Mouse (Mus musculus): ENCODE results near the gene Prpf19. TPM values are rescaled to one million over a fixed set of nuclear protein-coding genes. Genes with fewer than 3 reads are reported as not detected.

Prpf19 gene
- polyA plus RNA-seq, 1 experiment: 222 TPM

DNA sequence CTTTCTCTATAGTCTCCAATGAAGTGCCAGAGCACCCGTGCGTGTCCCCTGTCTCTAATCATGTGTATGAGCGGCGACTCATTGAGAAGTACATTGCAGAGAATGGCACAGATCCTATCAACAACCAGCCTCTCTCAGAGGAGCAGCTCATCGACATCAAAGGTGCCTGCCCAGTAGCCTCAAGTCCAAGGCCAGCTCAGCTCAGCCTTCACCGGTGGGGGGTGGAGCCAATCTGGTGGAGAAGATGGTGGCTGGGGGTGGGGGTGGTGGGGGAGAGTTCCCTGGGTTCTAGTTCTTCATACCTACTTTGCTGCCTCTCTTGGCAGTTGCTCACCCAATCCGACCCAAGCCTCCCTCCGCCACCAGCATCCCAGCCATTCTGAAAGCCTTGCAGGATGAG lies 2.5 kb downstream of the Prpf19 start:
- H3K4me3 ChIP-seq: no peak overlapping the region
- H3K79me2 ChIP-seq (ENCODE audit: control insufficient read depth, insufficient read depth): peaks cover 35% of the 10 kb centered on the region
- H3K27me3 ChIP-seq (ENCODE audit: control insufficient read depth, insufficient read depth, insufficient read length): no peaks in the 10 kb centered on the region
- TF ChIP-seq E2F4 (IDR thresholded peaks at IDR 0.05; ENCODE audit: insufficient read depth): no peak
- TF ChIP-seq CEBPB (IDR thresholded peaks at IDR 0.05; ENCODE audit: insufficient read depth, poor library complexity, severe bottlenecking): no peak
- no peak for TF ChIP-seq POLR2AphosphoS2 (IDR thresholded peaks at IDR 0.05; ENCODE audit: insufficient read length, low read depth)
- TF ChIP-seq USF1 (IDR thresholded peaks at IDR 0.05; ENCODE audit: low read depth): no peak
- no peak for TF ChIP-seq SRF (IDR thresholded peaks at IDR 0.05; ENCODE audit: control insufficient read depth, insufficient read length, low read depth)
- TF ChIP-seq TCF12 (IDR thresholded peaks at IDR 0.05; ENCODE audit: insufficient read depth, poor library complexity, severe bottlenecking): no peak
- no peak for TF ChIP-seq POLR2A (IDR thresholded peaks at IDR 0.05; ENCODE audit: insufficient read length, low read depth)
- TF ChIP-seq MYOD1 (IDR thresholded peaks at IDR 0.05; ENCODE audit: control insufficient read depth in 1 of 3, insufficient read length in 2 of 3, low read depth in 2 of 3): no peak
- TF ChIP-seq MYOG (IDR thresholded peaks at IDR 0.05; ENCODE audit: control insufficient read depth in 1 of 3, insufficient read depth in 1 of 3, insufficient read length in 2 of 3, low read depth in 2 of 3): no peak
- TF ChIP-seq MAX (IDR thresholded peaks at IDR 0.05; ENCODE audit: low read depth): no peak
- no peak for TF ChIP-seq TCF3 (IDR thresholded peaks at IDR 0.05; ENCODE audit: insufficient read length, low read depth)
- no peak for TF ChIP-seq REST (IDR thresholded peaks at IDR 0.05; ENCODE audit: insufficient read depth, insufficient read length)
- no peak overlapping the region for H3ac ChIP-seq (ENCODE audit: control insufficient read depth, insufficient read length)
- H3K36me3 ChIP-seq (ENCODE audit: control insufficient read depth, insufficient read depth): peaks cover 42% of the 10 kb centered on the region
- peak overlapping the region; percentile 98 for H3K4me2 ChIP-seq (ENCODE audit: low read depth)

DNA sequence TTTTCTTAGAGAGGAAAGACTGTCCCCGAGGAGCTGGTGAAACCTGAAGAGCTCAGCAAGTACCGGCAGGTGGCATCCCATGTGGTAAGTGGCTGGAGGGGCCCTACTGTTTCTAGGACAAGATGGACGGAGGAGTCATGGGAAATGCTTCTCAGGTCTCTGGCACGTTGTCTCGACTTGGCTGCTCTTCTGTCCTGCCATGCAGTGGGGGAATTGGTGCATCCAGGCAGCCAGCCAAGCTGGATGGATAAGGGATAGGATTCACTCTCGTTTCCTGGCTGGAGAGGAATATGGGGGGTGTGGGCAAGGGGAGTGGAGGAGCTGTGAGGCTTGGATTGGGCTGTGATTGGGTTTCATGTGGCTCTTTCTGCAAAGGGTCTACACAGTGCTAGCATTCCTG lies 5.3 kb downstream of the Prpf19 start:
- no peak overlapping the region for H3K4me2 ChIP-seq (ENCODE audit: low read depth)
- TF ChIP-seq SRF (IDR thresholded peaks at IDR 0.05; ENCODE audit: control insufficient read depth, insufficient read length, low read depth) (no peak), TCF3 (IDR thresholded peaks at IDR 0.05; ENCODE audit: insufficient read length, low read depth) (no peak), TCF12 (IDR thresholded peaks at IDR 0.05; ENCODE audit: insufficient read depth, poor library complexity, severe bottlenecking) (no peak), MAX (IDR thresholded peaks at IDR 0.05; ENCODE audit: low read depth) (no peak), MYOD1 (IDR thresholded peaks at IDR 0.05; ENCODE audit: control insufficient read depth in 1 of 3, insufficient read length in 2 of 3, low read depth in 2 of 3) (no peak), REST (IDR thresholded peaks at IDR 0.05; ENCODE audit: insufficient read depth, insufficient read length) (no peak), USF1 (IDR thresholded peaks at IDR 0.05; ENCODE audit: low read depth) (no peak), CEBPB (IDR thresholded peaks at IDR 0.05; ENCODE audit: insufficient read depth, poor library complexity, severe bottlenecking) (no peak), POLR2AphosphoS2 (IDR thresholded peaks at IDR 0.05; ENCODE audit: insufficient read length, low read depth) (no peak), E2F4 (IDR thresholded peaks at IDR 0.05; ENCODE audit: insufficient read depth) (no peak), MYOG (IDR thresholded peaks at IDR 0.05; ENCODE audit: control insufficient read depth in 1 of 3, insufficient read depth in 1 of 3, insufficient read length in 2 of 3, low read depth in 2 of 3) (no peak), POLR2A (IDR thresholded peaks at IDR 0.05; ENCODE audit: insufficient read length, low read depth) (no peak)
- peaks cover 34% of the 10 kb centered on the region for H3K79me2 ChIP-seq (ENCODE audit: control insufficient read depth, insufficient read depth)
- peaks cover 61% of the 10 kb centered on the region for H3K36me3 ChIP-seq (ENCODE audit: control insufficient read depth, insufficient read depth)
- H3K27me3 ChIP-seq (ENCODE audit: control insufficient read depth, insufficient read depth, insufficient read length): no peaks in the 10 kb centered on the region
- H3K4me3 ChIP-seq: no peak overlapping the region
- no peak overlapping the region for H3ac ChIP-seq (ENCODE audit: control insufficient read depth, insufficient read length)

DNA sequence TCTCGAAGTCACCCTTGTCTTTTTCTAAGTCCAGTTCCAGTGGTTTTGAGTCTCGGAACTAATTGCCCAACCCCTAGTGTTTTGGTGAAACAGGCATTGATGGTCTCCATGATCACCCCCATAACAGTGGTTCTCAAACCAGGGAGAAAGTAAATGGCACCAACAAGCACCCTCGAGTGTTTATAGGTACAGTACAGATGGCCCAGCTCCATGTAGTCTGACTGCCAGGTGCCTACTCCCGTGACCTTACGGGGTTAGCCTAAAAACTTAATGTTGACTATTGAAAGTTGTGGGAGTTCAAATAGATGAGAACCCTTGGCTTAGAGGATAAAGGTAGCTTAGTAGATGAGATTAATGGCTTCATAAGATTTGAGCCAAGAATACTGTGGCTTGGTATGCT lies 6.0 kb downstream of the Prpf19 start:
- peaks cover 27% of the 10 kb centered on the region for H3K79me2 ChIP-seq (ENCODE audit: control insufficient read depth, insufficient read depth)
- no peak overlapping the region for H3K4me2 ChIP-seq (ENCODE audit: low read depth)
- H3K27me3 ChIP-seq (ENCODE audit: control insufficient read depth, insufficient read depth, insufficient read length): no peaks in the 10 kb centered on the region
- H3ac ChIP-seq (ENCODE audit: control insufficient read depth, insufficient read length): no peak overlapping the region
- peaks cover 61% of the 10 kb centered on the region for H3K36me3 ChIP-seq (ENCODE audit: control insufficient read depth, insufficient read depth)
- no peak for TF ChIP-seq CEBPB (IDR thresholded peaks at IDR 0.05; ENCODE audit: insufficient read depth, poor library complexity, severe bottlenecking)
- TF ChIP-seq MYOG (IDR thresholded peaks at IDR 0.05; ENCODE audit: control insufficient read depth in 1 of 3, insufficient read depth in 1 of 3, insufficient read length in 2 of 3, low read depth in 2 of 3): no peak
- no peak for TF ChIP-seq TCF12 (IDR thresholded peaks at IDR 0.05; ENCODE audit: insufficient read depth, poor library complexity, severe bottlenecking)
- no peak for TF ChIP-seq TCF3 (IDR thresholded peaks at IDR 0.05; ENCODE audit: insufficient read length, low read depth)
- no peak for TF ChIP-seq SRF (IDR thresholded peaks at IDR 0.05; ENCODE audit: control insufficient read depth, insufficient read length, low read depth)
- no peak overlapping the region for H3K4me3 ChIP-seq

DNA sequence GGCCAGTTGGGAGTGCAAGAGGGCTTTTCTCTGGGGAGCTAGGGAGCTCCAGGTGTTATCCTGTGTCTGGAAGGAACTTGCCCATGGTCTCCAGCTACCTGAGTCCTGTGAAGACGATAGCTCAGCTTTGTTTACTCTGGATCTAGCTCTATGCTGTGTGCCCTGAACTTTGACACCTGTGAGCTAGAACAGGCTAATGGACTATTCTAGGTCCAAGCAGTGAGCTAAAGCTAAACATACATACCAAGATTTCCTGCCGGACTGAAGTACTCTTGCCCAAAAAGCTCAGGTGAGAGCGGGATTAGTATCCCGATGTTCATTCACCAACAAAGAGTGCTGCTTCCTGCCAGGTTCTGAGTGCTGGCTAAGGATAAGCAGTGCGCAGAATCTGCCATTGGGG lies 9.5 kb downstream of the Prpf19 start:
- no peak overlapping the region for H3ac ChIP-seq (ENCODE audit: control insufficient read depth, insufficient read length)
- H3K4me3 ChIP-seq: no peak overlapping the region
- TF ChIP-seq TCF3 (IDR thresholded peaks at IDR 0.05; ENCODE audit: insufficient read length, low read depth): no peak
- TF ChIP-seq USF1 (IDR thresholded peaks at IDR 0.05; ENCODE audit: low read depth): no peak
- no peak for TF ChIP-seq POLR2AphosphoS2 (IDR thresholded peaks at IDR 0.05; ENCODE audit: insufficient read length, low read depth)
- no peak for TF ChIP-seq CEBPB (IDR thresholded peaks at IDR 0.05; ENCODE audit: insufficient read depth, poor library complexity, severe bottlenecking)
- no peak for TF ChIP-seq REST (IDR thresholded peaks at IDR 0.05; ENCODE audit: insufficient read depth, insufficient read length)
- TF ChIP-seq MYOG (IDR thresholded peaks at IDR 0.05; ENCODE audit: control insufficient read depth in 1 of 3, insufficient read depth in 1 of 3, insufficient read length in 2 of 3, low read depth in 2 of 3): no peak
- TF ChIP-seq SRF (IDR thresholded peaks at IDR 0.05; ENCODE audit: control insufficient read depth, insufficient read length, low read depth): no peak
- no peak for TF ChIP-seq MYOD1 (IDR thresholded peaks at IDR 0.05; ENCODE audit: control insufficient read depth in 1 of 3, insufficient read length in 2 of 3, low read depth in 2 of 3)
- no peak for TF ChIP-seq E2F4 (IDR thresholded peaks at IDR 0.05; ENCODE audit: insufficient read depth)
- no peak for TF ChIP-seq MAX (IDR thresholded peaks at IDR 0.05; ENCODE audit: low read depth)
- no peaks in the 10 kb centered on the region for H3K79me2 ChIP-seq (ENCODE audit: control insufficient read depth, insufficient read depth)
- H3K36me3 ChIP-seq (ENCODE audit: control insufficient read depth, insufficient read depth): peaks cover 56% of the 10 kb centered on the region
- H3K4me2 ChIP-seq (ENCODE audit: low read depth): no peak overlapping the region
- H3K27me3 ChIP-seq (ENCODE audit: control insufficient read depth, insufficient read depth, insufficient read length): no peaks in the 10 kb centered on the region
